Mouse (Mus musculus): ENCODE measurements around the gene Nqo2.

- TF ChIP-seq POLR2A (IDR thresholded peaks at IDR 0.05; ENCODE audit: insufficient read depth, low read depth, low read length): no peak
- TF ChIP-seq CTCF (IDR thresholded peaks at IDR 0.05; ENCODE audit: insufficient read depth, low read depth, low read length): no peak
These were observed 25.1 kb downstream of the Nqo2 start for GRCm38 (mm10) chr13:33989625-33990024.

All from olfactory bulb, adult 2 months (tissue).